20 mouse cellular contexts compared by ENCODE assay signal in the genomic region with DNA sequence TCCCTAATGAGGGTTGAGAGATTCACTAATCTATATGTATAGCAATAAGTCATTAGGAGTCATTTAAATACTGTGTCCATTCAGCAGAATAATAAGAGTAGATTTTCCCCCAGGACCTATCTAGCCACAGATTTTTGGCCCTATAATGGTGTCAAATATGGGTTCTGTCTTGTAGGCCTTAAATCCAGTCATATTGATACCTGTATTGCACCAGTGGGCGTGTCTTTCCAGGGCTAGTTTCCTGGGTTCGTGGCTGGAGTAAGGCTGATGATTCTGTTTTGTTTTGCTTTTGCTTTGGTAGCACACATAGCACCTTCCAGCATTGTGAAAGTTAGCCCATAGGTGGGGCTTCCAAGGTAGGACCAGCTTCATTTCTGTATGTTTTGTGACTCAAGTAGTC. TPM values are rescaled to one million over a fixed set of nuclear protein-coding genes. Genes with fewer than 3 reads are reported as not detected.
DNase-seq lines count a peak whose midpoint lies in the region; TF ChIP-seq lines count a peak whose summit lies in the region.
"Had no signal": no experiment of that assay in that cellular context is flagged by ENCODE, and none has a peak within 500 bp of the region (broad histone marks: within the 10 kb centered on the region; RNA-seq: fewer than 3 reads in every experiment).

No protein-coding gene starts in this region.

- H3K27ac ChIP-seq in CH12.LX (ENCODE audit: insufficient read depth, low read depth) = no peak overlapping the region
- H3K27ac ChIP-seq: embryonic facial prominence, embryonic 13.5 days; embryonic facial prominence, embryonic 15.5 days; forebrain, embryonic 10.5 days; forebrain, embryonic 12.5 days had no signal

- H3K36me3 ChIP-seq in CH12.LX (replicated peaks in 1 of 2; ENCODE audit: control insufficient read depth in 1 of 2, insufficient read depth in 1 of 2, low read length in 1 of 2) = no peaks in the 10 kb centered on the region
- H3K36me3 ChIP-seq: embryonic facial prominence, embryonic 15.5 days; forebrain, embryonic 12.5 days had no signal

- H3K9ac ChIP-seq in CH12.LX (ENCODE audit: insufficient read depth, low read depth) = no peak overlapping the region
- H3K9ac ChIP-seq: embryonic facial prominence, embryonic 13.5 days; embryonic facial prominence, embryonic 15.5 days; forebrain, embryonic 12.5 days had no signal

- peaks cover 0 to 3% of the 10 kb centered on the region in 2 experiments; a peak in 1 of 4 replicates for H3K4me1 ChIP-seq in CH12.LX (ENCODE audit: control insufficient read depth in 1 of 2, insufficient read depth in 2 of 2)
- H3K4me1 ChIP-seq: embryonic facial prominence, embryonic 13.5 days; embryonic facial prominence, embryonic 15.5 days; forebrain, embryonic 10.5 days; forebrain, embryonic 12.5 days had no signal

- no peaks in the 10 kb centered on the region for H3K9me3 ChIP-seq in CH12.LX (replicated peaks; ENCODE audit: low read length)
- H3K9me3 ChIP-seq: embryonic facial prominence, embryonic 13.5 days; embryonic facial prominence, embryonic 15.5 days; forebrain, embryonic 10.5 days; forebrain, embryonic 12.5 days had no signal

- intact Hi-C loops in heart, postnatal 10 days (cut with DNase I) = no loop called here

- no peak for TF ChIP-seq CTCF in CH12.LX (conservative IDR thresholded peaks at IDR 0.05 in 1 of 2, IDR thresholded peaks at IDR 0.05 in 1 of 2; ENCODE audit: low read depth in 2 of 2, low read length in 2 of 2)

- no peaks in the 10 kb centered on the region for H3K79me2 ChIP-seq in CH12.LX (replicated peaks; ENCODE audit: control insufficient read depth, extremely low read depth, insufficient read depth, poor library complexity, severe bottlenecking)

- dilution Hi-C loops in CH12.LX (cut with MboI; ENCODE audit: extremely low pct_ligation_motif_present, extremely low pct_unique_long_range_greater_than_20kb, low sequenced_read_pairs) = no loop called here

- in situ Hi-C loops in CH12.LX (cut with MboI; ENCODE audit: low pct_ligation_motif_present, low pct_unique_long_range_greater_than_20kb, low sequenced_read_pairs) = no loop called here

- peak; percentile 63 for DNase-seq in heart, adult 11 months
- DNase-seq in heart, postnatal 10 days = no peak
- DNase-seq in CH12.LX (ENCODE audit: extremely low read depth) = no peak
- DNase-seq in layer of hippocampus, postnatal 14 days (ENCODE audit: low spot score in 2 of 2) = no peak
- no peak for DNase-seq in kidney, postnatal 10 days
- DNase-seq: adrenal gland, adult 2 months; adrenal gland, postnatal 10 days; adrenal gland, postnatal 25 days; cerebellum, adult 11 months; cerebellum, adult 18-20 months; cerebellum, adult 8-10 months; cerebellum, adult 9-11 months; cerebellum, postnatal 14 days; cerebellum, postnatal 36 days; embryo, embryonic 11 days had no signal

- TF ChIP-seq EP300 in CH12.LX (IDR thresholded peaks at IDR 0.05; ENCODE audit: low read length) = no peak

- no peak overlapping the region for H3K4me3 ChIP-seq in CH12.LX (replicated peaks in 1 of 3; ENCODE audit: low read depth in 2 of 3, low read length in 2 of 3, poor library complexity in 1 of 3)
- H3K4me3 ChIP-seq: embryonic facial prominence, embryonic 13.5 days; embryonic facial prominence, embryonic 15.5 days; erythroblast, embryonic 14.5 days; forebrain, embryonic 10.5 days; forebrain, embryonic 12.5 days had no signal

- no peak for TF ChIP-seq RAD21 in CH12.LX (IDR thresholded peaks at IDR 0.05; ENCODE audit: low read depth, low read length)

- no peaks in the 10 kb centered on the region for H3K27me3 ChIP-seq in CH12.LX (replicated peaks)
- H3K27me3 ChIP-seq: embryonic facial prominence, embryonic 13.5 days; embryonic facial prominence, embryonic 15.5 days; forebrain, embryonic 12.5 days had no signal

- no peak overlapping the region for H3K4me2 ChIP-seq in CH12.LX (ENCODE audit: insufficient read depth, low read depth, poor library complexity, severe bottlenecking)
- H3K4me2 ChIP-seq: embryonic facial prominence, embryonic 13.5 days; embryonic facial prominence, embryonic 15.5 days; forebrain, embryonic 12.5 days had no signal

- no peak for TF ChIP-seq POLR2A in CH12.LX (IDR thresholded peaks at IDR 0.05; ENCODE audit: low read depth, low read length)

TF ChIP-seq in CH12.LX, 34 proteins besides CTCF, POLR2A, EP300 and RAD21:
- peak; percentile 48; the same call in 1 of the 2 replicates for TF ChIP-seq IRF4 (IDR thresholded peaks at IDR 0.05; ENCODE audit: low read depth, low read length)
- no peak for TF ChIP-seq MAX (IDR thresholded peaks at IDR 0.05; ENCODE audit: low read length)
- no peak for TF ChIP-seq KAT2A (IDR thresholded peaks at IDR 0.05; ENCODE audit: insufficient replicate concordance, low read length)
- peak; percentile 50; the same call in 1 of the 2 replicates for TF ChIP-seq JUND (conservative IDR thresholded peaks at IDR 0.05; ENCODE audit: low read depth, low read length)
- no peak for TF ChIP-seq HCFC1 (IDR thresholded peaks at IDR 0.05; ENCODE audit: low read depth, low read length)
- no peak for TF ChIP-seq MXI1 (IDR thresholded peaks at IDR 0.05; ENCODE audit: low read depth, low read length)

RNA-seq across cellular contexts. Expression of gene Tfdp2, which starts 18.1 kb away (rescaled TPM):
- total RNA-seq in heart, postnatal 10 days (2021) = 10 to 100 TPM; 41.7 to 56.5 TPM
- 4.7 and 4.9 TPM in 2 replicates for total RNA-seq in CH12.LX (2012; rRNA removed)
- 4.7 and 5.9 TPM in 2 replicates for total RNA-seq in CH12.LX (2014; rRNA removed)
- polyA plus RNA-seq in CH12.LX (2012; ENCODE audit: insufficient read length, low read depth) = 2.6 and 3.4 TPM in 2 replicates
- 10 to 100 TPM; 28.5 to 28.7 TPM for total RNA-seq in layer of hippocampus, postnatal 14 days (2021)

Comparison
In these comparisons a context has a peak if more than half of its experiments do, and no peak if none do; other contexts are left out.
1. RNA of gene Tfdp2, which starts 18.1 kb away (total RNA-seq): 41.7 to 56.5 TPM in heart, postnatal 10 days and 28.5 to 28.7 TPM in layer of hippocampus, postnatal 14 days; 4.7 to 5.9 TPM in CH12.LX; every median in the first group is over 4 times any median in the second.